Mouse (Mus musculus): ENCODE measurements around the gene Csn3. TPM values are rescaled to one million over a fixed set of nuclear protein-coding genes. Genes with fewer than 3 reads are reported as not detected.

The Csn3 gene
- polyA plus RNA-seq (2015; fragmentation: Nextera tagmentation; extraction: Ambion mirVana), result not detected in 2 replicates

GRCm38 (mm10) chr5:87925372-87925771 lies at the start of gene Csn3:
Gene Csn3, plus strand, starts transcription at chr5:87925579.
- no peak for ATAC-seq
- Histone ChIP-seq H3K9ac (no peak within 1 kb of the TSS), H3K36me3 (ENCODE audit: poor library complexity, severe bottlenecking) (no peaks in the 10 kb centered on the region), H3K9me3 (replicated peaks) (no peaks in the 10 kb centered on the region), H3K4me1 (no peaks in the 10 kb centered on the region), H3K4me2 (no peak within 1 kb of the TSS), H3K27ac (no peak within 1 kb of the TSS), H3K4me3 (no peak within 1 kb of the TSS), H3K27me3 (no peaks in the 10 kb centered on the region)
- WGBS, result 26% methylated on average over 5 of the region's 5 CpGs

GRCm38 (mm10) chr5:87884729-87885128 lies 40.6 kb upstream of the Csn3 start, which contains the start of gene Odam:
Gene Odam, plus strand, starts transcription at chr5:87885029.
- Histone ChIP-seq H3K36me3 (ENCODE audit: poor library complexity, severe bottlenecking) (no peaks in the 10 kb centered on the region), H3K4me2 (no peak within 1 kb of the TSS), H3K9ac (no peak within 1 kb of the TSS), H3K27me3 (no peaks in the 10 kb centered on the region), H3K4me1 (no peaks in the 10 kb centered on the region), H3K27ac (no peak within 1 kb of the TSS), H3K4me3 (no peak within 1 kb of the TSS), H3K9me3 (replicated peaks) (no peaks in the 10 kb centered on the region)
- 64% methylated on average over 1 of the region's 1 CpGs for WGBS
- no peak for ATAC-seq

DNA sequence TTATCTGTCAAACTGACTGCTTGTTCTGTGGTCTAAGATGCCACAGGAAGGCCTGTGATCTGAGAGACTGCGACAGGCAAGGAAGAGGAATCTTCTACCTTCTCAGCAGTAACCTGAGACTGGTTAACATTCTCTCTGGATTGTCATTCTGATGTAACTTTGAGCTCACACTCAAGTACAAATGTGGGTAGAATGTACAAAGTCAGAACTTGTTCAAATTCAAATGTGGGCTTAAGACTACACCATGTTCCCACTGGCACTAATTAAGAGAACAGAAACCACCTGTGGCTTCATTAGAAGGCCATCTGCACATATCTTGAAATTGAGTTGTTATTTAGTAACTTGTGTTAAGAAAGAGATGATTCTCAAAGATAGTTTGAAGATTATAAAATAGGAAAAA lies 6.2 kb downstream of the Csn3 start:
- WGBS, result 50% methylated on average over 1 of the region's 1 CpGs
- ATAC-seq, result no peak
- H3K4me3 ChIP-seq, result no peak overlapping the region
- no peak overlapping the region for H3K27ac ChIP-seq
- H3K4me1 ChIP-seq, result no peaks in the 10 kb centered on the region
- H3K36me3 ChIP-seq (ENCODE audit: poor library complexity, severe bottlenecking), result no peaks in the 10 kb centered on the region
- no peaks in the 10 kb centered on the region for H3K9me3 ChIP-seq (replicated peaks)
- H3K27me3 ChIP-seq, result no peaks in the 10 kb centered on the region
- H3K9ac ChIP-seq, result no peak overlapping the region
- no peak overlapping the region for H3K4me2 ChIP-seq

DNA sequence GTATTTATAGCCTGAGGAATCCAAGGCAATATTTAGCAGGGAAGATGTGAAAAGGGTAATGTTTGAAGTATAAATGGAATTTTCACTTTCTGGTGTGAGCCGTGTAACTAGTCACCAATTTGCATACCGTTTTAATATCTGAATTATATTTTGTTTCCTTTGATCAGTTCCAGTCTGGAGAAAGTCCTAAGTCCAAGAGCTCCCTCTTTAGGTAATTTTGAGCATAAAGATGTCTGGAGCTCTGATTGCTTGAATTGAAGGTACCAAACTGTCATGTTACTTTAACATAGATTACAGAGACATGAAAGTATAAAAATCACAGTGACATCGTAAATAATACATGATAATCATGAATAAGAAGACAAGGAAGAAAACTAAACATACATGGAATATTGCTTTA lies 15.4 kb downstream of the Csn3 start:
- Histone ChIP-seq H3K9ac (no peak overlapping the region), H3K9me3 (replicated peaks) (no peaks in the 10 kb centered on the region), H3K4me2 (no peak overlapping the region), H3K36me3 (ENCODE audit: poor library complexity, severe bottlenecking) (no peaks in the 10 kb centered on the region), H3K4me1 (no peaks in the 10 kb centered on the region), H3K27me3 (no peaks in the 10 kb centered on the region), H3K4me3 (no peak overlapping the region), H3K27ac (no peak overlapping the region)
- 51% methylated on average over 3 of the region's 3 CpGs for WGBS
- ATAC-seq, result no peak

GRCm38 (mm10) chr5:87942515-87942914 lies 17.1 kb downstream of the Csn3 start:
- ATAC-seq, result peak; percentile 24; the same call in 1 of the 2 replicates
- H3K9ac ChIP-seq, result no peak overlapping the region
- no peak overlapping the region for H3K4me3 ChIP-seq

DNA sequence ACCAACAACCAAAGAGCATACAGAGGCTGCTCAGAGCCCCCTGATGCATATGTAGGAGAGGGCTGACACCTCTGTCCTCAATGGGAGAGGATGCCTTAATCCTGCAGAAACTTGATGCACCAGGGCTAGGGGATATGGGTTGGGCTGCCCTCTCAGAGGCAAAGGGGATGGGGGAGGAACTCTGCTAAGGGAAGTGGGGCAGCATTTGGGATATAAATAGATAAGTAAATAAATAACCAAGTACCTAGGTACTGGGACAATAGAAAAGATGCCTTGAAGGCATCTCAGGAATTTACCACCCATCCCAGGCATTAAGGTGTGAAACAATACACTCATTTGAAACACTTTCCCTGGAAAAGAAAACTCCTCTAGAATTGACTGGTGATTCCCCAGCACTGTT lies 26.5 kb downstream of the Csn3 start:
- no peak overlapping the region for H3K4me3 ChIP-seq
- no peaks in the 10 kb centered on the region for H3K9me3 ChIP-seq (replicated peaks)
- no peak overlapping the region for H3K27ac ChIP-seq
- no peaks in the 10 kb centered on the region for H3K4me1 ChIP-seq
- no peaks in the 10 kb centered on the region for H3K27me3 ChIP-seq
- no peak overlapping the region for H3K9ac ChIP-seq
- no peaks in the 10 kb centered on the region for H3K36me3 ChIP-seq (ENCODE audit: poor library complexity, severe bottlenecking)
- no peak for ATAC-seq
- H3K4me2 ChIP-seq, result no peak overlapping the region

More at GRCm38 (mm10) chr5:87942515-87942914, 17.1 kb downstream of the Csn3 start:
- H3K4me2 ChIP-seq, result no peak overlapping the region
- H3K27me3 ChIP-seq, result no peaks in the 10 kb centered on the region
- no peaks in the 10 kb centered on the region for H3K9me3 ChIP-seq (replicated peaks)
- no peak overlapping the region for H3K27ac ChIP-seq
- no peaks in the 10 kb centered on the region for H3K36me3 ChIP-seq (ENCODE audit: poor library complexity, severe bottlenecking)
- no peaks in the 10 kb centered on the region for H3K4me1 ChIP-seq

GRCm38 (mm10) chr5:87969201-87969600 lies 43.8 kb downstream of the Csn3 start, which contains the start of the genes 2310003L06Rik and Gm28434:
Gene 2310003L06Rik, plus strand, starts transcription at chr5:87969459.
Gene Gm28434, plus strand, starts transcription at chr5:87969517.
- Histone ChIP-seq H3K4me1 (no peaks in the 10 kb centered on the region), H3K9ac (no peak within 1 kb of the TSS), H3K9me3 (replicated peaks) (no peaks in the 10 kb centered on the region), H3K27ac (no peak within 1 kb of the TSS), H3K4me2 (no peak within 1 kb of the TSS), H3K36me3 (ENCODE audit: poor library complexity, severe bottlenecking) (no peaks in the 10 kb centered on the region), H3K27me3 (no peaks in the 10 kb centered on the region), H3K4me3 (no peak within 1 kb of the TSS)
- 51% methylated on average over 2 of the region's 2 CpGs for WGBS
- ATAC-seq, result no peak

- Histone ChIP-seq H3K27me3 (no peaks in the 10 kb centered on the region), H3K27ac (no peak within 1 kb of the TSS), H3K9me3 (replicated peaks) (no peaks in the 10 kb centered on the region), H3K4me3 (no peak within 1 kb of the TSS), H3K36me3 (ENCODE audit: poor library complexity, severe bottlenecking) (no peaks in the 10 kb centered on the region), H3K4me2 (no peak within 1 kb of the TSS), H3K4me1 (no peaks in the 10 kb centered on the region), H3K9ac (no peak within 1 kb of the TSS)
- WGBS, result 82% methylated on average over 3 of the region's 3 CpGs
- no peak for ATAC-seq
Observed at GRCm38 (mm10) chr5:87979139-87979538, 53.8 kb downstream of the Csn3 start, which contains the start of gene Cabs1. Gene Cabs1, plus strand, starts transcription at chr5:87979439.

Other genes with a start within 250 kb of the Csn3 start
- not detected in 2 replicates for gene Csn2, start 225.9 kb upstream of the Csn3 start, polyA plus RNA-seq (2015; fragmentation: Nextera tagmentation; extraction: Ambion mirVana)
- gene Csn1s2a, start 151.0 kb upstream of the Csn3 start, polyA plus RNA-seq (2015; fragmentation: Nextera tagmentation; extraction: Ambion mirVana), result not detected in 2 replicates
- not detected in 2 replicates for gene Csn1s2b, start 117.5 kb upstream of the Csn3 start, polyA plus RNA-seq (2015; fragmentation: Nextera tagmentation; extraction: Ambion mirVana)
- gene Prr27, start 99.9 kb upstream of the Csn3 start, polyA plus RNA-seq (2015; fragmentation: Nextera tagmentation; extraction: Ambion mirVana), result not detected in 2 replicates
- not detected in 2 replicates for gene Odam, start 40.5 kb upstream of the Csn3 start, polyA plus RNA-seq (2015; fragmentation: Nextera tagmentation; extraction: Ambion mirVana)
- not detected in 2 replicates for gene 2310003L06Rik, start 43.9 kb downstream of the Csn3 start, polyA plus RNA-seq (2015; fragmentation: Nextera tagmentation; extraction: Ambion mirVana)
- not detected in 2 replicates for gene Gm28434, start 43.9 kb downstream of the Csn3 start, polyA plus RNA-seq (2015; fragmentation: Nextera tagmentation; extraction: Ambion mirVana)
- gene Cabs1, start 53.9 kb downstream of the Csn3 start, polyA plus RNA-seq (2015; fragmentation: Nextera tagmentation; extraction: Ambion mirVana), result not detected in 2 replicates
- not detected in 2 replicates for gene Smr3a, start 77.0 kb downstream of the Csn3 start, polyA plus RNA-seq (2015; fragmentation: Nextera tagmentation; extraction: Ambion mirVana)
- gene Smr2, start 161.0 kb downstream of the Csn3 start, polyA plus RNA-seq (2015; fragmentation: Nextera tagmentation; extraction: Ambion mirVana), result not detected in 2 replicates
- not detected in 2 replicates for gene Gm11116, start 186.0 kb downstream of the Csn3 start, polyA plus RNA-seq (2015; fragmentation: Nextera tagmentation; extraction: Ambion mirVana)
- not detected in 2 replicates for gene Gm11115, start 228.5 kb downstream of the Csn3 start, polyA plus RNA-seq (2015; fragmentation: Nextera tagmentation; extraction: Ambion mirVana)

Measured in forebrain, embryonic 13.5 days (tissue).